Mouse (Mus musculus) limb, embryonic 14.5 days (tissue): Measurements from ENCODE around the gene Gm20388. TPM values are rescaled to one million over a fixed set of nuclear protein-coding genes. Genes with fewer than 3 reads are reported as not detected.

Source experiments
- ATAC-seq: fragments of 200-750 bp; cut with Nextera tagmentation; 2 replicates; pipeline ENCODE4 v1.8.0; 2017; ENCODE audit warnings: low read depth, moderate number of reproducible peaks, moderate TSS enrichment; ENCODE audit not compliant: low FRiP score
- DNase-seq: peaks from one replicate; pipeline ENCODE4 v3.0.0-alpha.2; 2015; ENCODE audit warnings: low spot score
- H3K27ac ChIP-seq: fragments of 300-500 bp; sonication (generic); replicated peaks from 2 replicates; pipeline ENCODE4 v1.5.1; 2014; ENCODE audit warnings: low read depth, mild to moderate bottlenecking, low read length, moderate library complexity, mixed read lengths
- H3K27me3 ChIP-seq: fragments of 300-500 bp; sonication (generic); 2 replicates; pipeline ENCODE4 v1.6.1; 2014; ENCODE audit warnings: low read length, mixed read lengths; ENCODE audit not compliant: control insufficient read depth, insufficient read depth
- H3K36me3 ChIP-seq: fragments of 300-500 bp; sonication (generic); 2 replicates; pipeline ENCODE4 v1.6.1; 2014; ENCODE audit warnings: mild to moderate bottlenecking, low read length, moderate library complexity, mixed read lengths; ENCODE audit not compliant: control insufficient read depth, insufficient read depth
- H3K4me1 ChIP-seq: fragments of 300-500 bp; sonication (generic); 2 replicates; pipeline ENCODE4 v1.6.1; 2014; ENCODE audit warnings: antibody characterized with exemption, low read length, mixed read lengths; ENCODE audit not compliant: control insufficient read depth, insufficient read depth
- H3K4me2 ChIP-seq: fragments of 300-500 bp; sonication (generic); replicated peaks from 2 replicates; pipeline ENCODE4 v1.6.1; 2014; ENCODE audit warnings: low read depth, mild to moderate bottlenecking, low read length, moderate library complexity; ENCODE audit not compliant: severe bottlenecking
- H3K4me3 ChIP-seq: fragments of 300-500 bp; sonication (generic); replicated peaks from 2 replicates; pipeline ENCODE4 v1.5.1; 2014; ENCODE audit warnings: low read length
- H3K9ac ChIP-seq: fragments of 300-500 bp; sonication (generic); 2 replicates; pipeline ENCODE4 v1.6.1; 2014; ENCODE audit warnings: mild to moderate bottlenecking, low read depth, low read length, moderate library complexity; ENCODE audit not compliant: severe bottlenecking
- H3K9me3 ChIP-seq: fragments of 300-500 bp; sonication (generic); 2 replicates; pipeline ENCODE4 v1.6.1; 2016; ENCODE audit warnings: low read length; ENCODE audit not compliant: control insufficient read depth
- POLR2A ChIP-seq: fragments of 200-500 bp; IDR thresholded peaks from 2 replicates; pipeline ENCODE4 v1.8.0; 2012; ENCODE audit warnings: inconsistent platforms, mild to moderate bottlenecking, moderate library complexity, borderline replicate concordance; ENCODE audit not compliant: insufficient read depth, insufficient read length; ENCODE audit errors: extremely low read depth
- WGBS: fragments of 180-500 bp; shearing (Covaris S2); extraction: QIAGEN DNeasy Blood & Tissue Kit; methylation state at CpG from one replicate; pipeline ENCODE4 v1.1.7; 2014; 5-methylcytosine and 5-hydroxymethylcytosine counted together
- polyA plus RNA-seq, 2 experiments: library from polyadenylated mRNA; depleted of rRNA in 1 of 2; stranded (reverse) in 1 of 2; unstranded in 1 of 2; fragments of >200 nt; fragmentation: Nextera tagmentation in 1 of 2; extraction: Ambion mirVana in 1 of 2; gene quantifications; 2 replicates each; pipeline versions ENCODE4 v1.2.1 to v1.2.3; 2012 to 2014

Gm20388 gene
- polyA plus RNA-seq, 2 experiments: 1.9 to 49.9 TPM

- Histone ChIP-seq H3K9me3 (no peaks in the 10 kb centered on the region), H3K27me3 (no peaks in the 10 kb centered on the region), H3K4me2 (peak overlapping the region; percentile 45), H3K36me3 (no peaks in the 10 kb centered on the region), H3K27ac (peak overlapping the region; percentile 43; the same call in 1 of the 2 replicates), H3K4me3 (peak overlapping the region; percentile 14; the same call in 1 of the 2 replicates), H3K9ac (peak overlapping the region; percentile 36; the same call in 1 of the 2 replicates), H3K4me1 (peaks cover 65% of the 10 kb centered on the region)
- DNase-seq: no peak
- whole genome bisulfite sequencing: under 1% methylated on average over 28 of the region's 29 CpGs
- peak; percentile 38 for ATAC-seq
- TF ChIP-seq POLR2A: no peak
Observed at GRCm38 (mm10) chr8:120532517-120533215, 622.0 kb downstream of the Gm20388 start.

GRCm38 (mm10) chr8:120533380-120533779, 622.7 kb downstream of the Gm20388 start:
- ATAC-seq: no peak

DNA sequence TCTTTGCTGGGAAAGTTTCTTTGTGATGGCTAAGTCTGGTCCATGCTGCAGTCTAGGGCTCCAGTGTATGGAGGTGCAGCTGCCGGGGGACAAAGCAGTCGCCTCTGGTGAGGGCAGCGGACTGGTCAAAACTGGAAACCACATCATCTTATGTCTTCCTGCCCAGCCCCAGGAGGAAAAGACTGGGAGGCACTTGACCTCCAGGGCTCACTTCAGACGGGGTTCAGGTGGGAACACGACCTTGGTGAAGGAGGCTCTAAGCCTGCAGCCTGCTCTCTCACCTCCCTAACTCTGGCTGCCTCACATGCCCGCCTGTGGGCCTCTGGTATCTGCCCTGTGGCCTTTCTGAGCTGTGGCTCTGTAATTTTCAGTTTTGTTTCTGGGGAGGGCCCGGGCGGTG, 623.4 kb downstream of the Gm20388 start:
- 36% methylated on average over 8 of the region's 8 CpGs for WGBS

More at GRCm38 (mm10) chr8:120533380-120533779, 622.7 kb downstream of the Gm20388 start:
- Histone ChIP-seq H3K9me3 (no peaks in the 10 kb centered on the region), H3K9ac (0 out of 2 replicates have a peak overlapping the region, but pooled peaks have one; percentile 36), H3K4me1 (peaks cover 67% of the 10 kb centered on the region), H3K36me3 (no peaks in the 10 kb centered on the region), H3K27me3 (no peaks in the 10 kb centered on the region), H3K4me2 (peak overlapping the region; percentile 45; the same call in 1 of the 2 replicates), H3K27ac (no peak overlapping the region), H3K4me3 (no peak overlapping the region)
- no peak for DNase-seq
- no peak for TF ChIP-seq POLR2A
- WGBS: 33% methylated on average over 3 of the region's 3 CpGs

DNA sequence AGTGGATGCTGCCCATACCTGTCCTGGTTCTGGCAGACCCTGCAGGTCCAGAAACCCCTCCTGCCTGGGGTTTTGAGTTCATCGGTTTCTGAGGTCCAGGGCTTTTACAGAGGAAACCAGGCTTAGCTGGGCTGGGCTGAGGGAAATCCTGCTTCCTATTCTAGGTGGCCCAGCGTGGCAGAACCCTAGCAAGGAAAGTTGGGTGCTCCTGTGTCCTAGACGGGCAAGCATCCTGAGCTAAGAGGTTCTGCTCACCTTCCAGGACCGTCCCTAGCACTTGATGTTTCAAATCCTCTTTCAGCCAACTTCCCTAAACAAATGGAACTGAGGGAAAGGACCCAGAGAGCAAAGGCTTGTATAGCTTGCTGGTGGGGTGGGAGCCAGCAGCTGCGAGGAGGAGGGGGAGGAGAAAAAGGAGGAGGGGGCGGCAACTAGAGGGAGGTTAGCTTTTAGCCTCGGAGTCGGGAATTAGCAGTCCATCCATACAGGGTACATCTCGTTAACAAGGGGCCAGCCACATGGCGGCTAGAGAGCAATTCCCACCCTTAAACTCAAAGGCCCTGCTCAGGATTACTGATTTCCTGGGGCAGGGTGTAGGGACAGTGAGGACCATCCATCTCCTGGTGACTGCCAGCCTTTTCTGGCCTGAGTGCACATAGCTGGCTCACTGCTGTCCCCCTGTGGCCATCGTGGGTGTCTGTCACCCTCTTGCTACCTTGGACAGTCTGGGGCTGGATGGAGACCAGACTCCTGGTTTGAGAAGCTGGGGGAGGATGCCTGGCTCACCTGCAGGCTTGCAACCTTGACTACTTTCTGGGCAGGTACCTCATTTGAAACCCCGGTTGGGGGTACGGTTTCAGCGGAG, 624.1 kb downstream of the Gm20388 start:
- H3K9ac ChIP-seq: no peak overlapping the region
- no peak overlapping the region for H3K4me3 ChIP-seq
- no peaks in the 10 kb centered on the region for H3K9me3 ChIP-seq
- peak overlapping the region; percentile 99; the same call in 1 of the 2 replicates for H3K4me2 ChIP-seq
- no peaks in the 10 kb centered on the region for H3K27me3 ChIP-seq
- peaks cover 74% of the 10 kb centered on the region for H3K4me1 ChIP-seq
- H3K36me3 ChIP-seq: no peaks in the 10 kb centered on the region
- TF ChIP-seq POLR2A: no peak
- ATAC-seq: no peak
- DNase-seq: peak; percentile 85
- 11% methylated on average over 14 of the region's 14 CpGs for WGBS
- no peak overlapping the region for H3K27ac ChIP-seq

More for the DNA sequence above, 623.4 kb downstream of the Gm20388 start:
- Histone ChIP-seq H3K4me2 (no peak overlapping the region), H3K4me3 (no peak overlapping the region), H3K27ac (no peak overlapping the region), H3K9ac (no peak overlapping the region), H3K9me3 (no peaks in the 10 kb centered on the region), H3K36me3 (no peaks in the 10 kb centered on the region), H3K4me1 (peaks cover 67% of the 10 kb centered on the region), H3K27me3 (no peaks in the 10 kb centered on the region)
- ATAC-seq: no peak
- DNase-seq: no peak
- TF ChIP-seq POLR2A: no peak
